ENCODE assay signal across 8 mouse cellular contexts in the genomic region with DNA sequence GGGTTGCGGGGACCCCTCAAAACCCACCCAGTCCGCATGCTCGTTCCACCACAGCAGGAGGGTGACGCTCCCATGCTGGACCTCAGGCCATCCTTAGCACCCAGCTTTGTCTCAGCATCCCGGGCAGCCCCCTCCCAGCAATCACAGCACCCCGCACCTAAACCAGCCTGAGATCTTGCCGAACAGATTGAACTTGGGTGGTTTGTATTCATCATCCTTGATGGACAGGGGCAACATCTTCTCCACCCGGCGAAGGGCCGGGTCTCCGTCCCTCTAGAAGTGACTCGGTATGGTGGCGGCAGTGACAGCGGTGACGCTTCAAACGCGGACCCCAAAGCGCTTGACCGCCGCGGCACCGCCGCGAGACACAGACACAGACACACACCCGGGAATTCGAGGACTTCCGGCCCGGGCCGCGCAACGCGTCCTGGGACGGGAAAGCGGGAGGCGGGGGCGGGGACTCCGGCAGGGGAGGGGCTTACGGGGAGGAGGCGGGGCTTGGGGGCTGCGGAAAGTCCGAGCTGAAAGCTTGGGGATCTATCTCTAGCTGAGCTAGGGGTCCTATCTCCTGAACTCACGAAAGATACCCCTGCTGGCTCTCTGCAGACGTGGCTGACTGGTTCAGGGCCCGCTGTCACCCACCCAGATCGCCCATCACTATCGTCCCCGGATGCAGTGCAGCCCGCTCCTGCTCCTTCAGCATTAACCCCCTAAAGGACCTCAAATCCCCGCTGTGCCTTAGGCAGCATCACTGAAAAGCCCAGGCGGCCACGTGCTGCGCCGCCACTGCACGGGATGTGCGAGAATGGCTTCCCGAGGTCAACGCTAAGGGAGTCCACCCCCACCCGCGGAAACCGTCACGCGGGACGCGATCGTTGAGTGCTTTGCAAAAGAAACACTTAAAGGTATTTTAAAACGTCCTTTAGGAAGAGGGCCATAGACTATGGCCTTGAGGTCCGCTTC. TPM values are rescaled to one million over a fixed set of nuclear protein-coding genes. Genes with fewer than 3 reads are reported as not detected.
A peak's percentile ranks its signal among the peaks of the same experiment; 100 is the strongest.
DNase-seq lines count a peak whose midpoint lies in the region; ATAC-seq and TF ChIP-seq lines count a peak whose summit lies in the region.

TSS of gene Slc30a7 (minus strand) at position 429 of the 963 bp plus-strand sequence.
TSS of gene Extl2 (plus strand) at position 485 of the 963 bp plus-strand sequence.

- peak; percentile 83 for ATAC-seq in heart, embryonic 14.5 days (ENCODE audit: insufficient number of reproducible peaks, insufficient read depth, low FRiP score, low read depth)
- ATAC-seq in liver, embryonic 14.5 days (ENCODE audit: insufficient read depth), result peak; percentile 90
- ATAC-seq in stomach, embryonic 15.5 days (ENCODE audit: insufficient read depth, low FRiP score, low read depth), result peak; percentile 93

- no peak for TF ChIP-seq RAD21 in CH12.LX (IDR thresholded peaks at IDR 0.05; ENCODE audit: low read depth, low read length)

- H3K27ac ChIP-seq in CH12.LX (ENCODE audit: insufficient read depth, low read depth), result peak within 1 kb of the TSS; percentile 78
- peak within 1 kb of the TSS; percentile 81 to 92 for H3K27ac ChIP-seq in heart, embryonic 14.5 days (replicated peaks in 1 of 2; ENCODE audit: control insufficient read depth in 1 of 2, insufficient read depth in 1 of 2, low read depth in 2 of 2, low read length in 2 of 2)
- H3K27ac ChIP-seq in liver, embryonic 14.5 days, result peak within 1 kb of the TSS; percentile 12; the same call in 1 of the 2 replicates
- H3K27ac ChIP-seq in stomach, embryonic 15.5 days, result peak within 1 kb of the TSS; percentile 94

- peak; percentile 74 for DNase-seq in CH12.LX (ENCODE audit: extremely low read depth)
- peak; percentile 55 for DNase-seq in c-Kit-negative CD71-positive TER-119-positive erythroid progenitor cells, embryonic 14.5 days (ENCODE audit: low read depth, low spot score)
- DNase-seq in fibroblast of lung, adult 2 months (ENCODE audit: low read depth), result peak; percentile 39
- peak; percentile 89 for DNase-seq in kidney, postnatal 14 days
- peak; percentile 55 to 70 (median 58) for DNase-seq in liver, embryonic 14.5 days (ENCODE audit: low read depth in 3 of 3, low spot score in 3 of 3)
- peak; percentile 90 for DNase-seq in neural tube, embryonic 10.5 days (ENCODE audit: extremely low spot score, low spot score)

- no peaks in the 10 kb centered on the region for H3K9me3 ChIP-seq in CH12.LX (replicated peaks; ENCODE audit: low read length)
- H3K9me3 ChIP-seq in heart, embryonic 14.5 days (ENCODE audit: control insufficient read depth, low read length), result no peaks in the 10 kb centered on the region
- no peaks in the 10 kb centered on the region for H3K9me3 ChIP-seq in liver, embryonic 14.5 days (ENCODE audit: control insufficient read depth, low read length)
- no peaks in the 10 kb centered on the region for H3K9me3 ChIP-seq in stomach, embryonic 15.5 days

- H3K27me3 ChIP-seq in CH12.LX (replicated peaks), result no peaks in the 10 kb centered on the region
- no peaks in the 10 kb centered on the region for H3K27me3 ChIP-seq in heart, embryonic 14.5 days (ENCODE audit: control insufficient read depth, insufficient read depth, low read length)
- no peaks in the 10 kb centered on the region for H3K27me3 ChIP-seq in liver, embryonic 14.5 days (ENCODE audit: control insufficient read depth, insufficient read depth, low read length)
- H3K27me3 ChIP-seq in stomach, embryonic 15.5 days (replicated peaks), result no peaks in the 10 kb centered on the region

- peak; percentile 81 for TF ChIP-seq POLR2A in CH12.LX (IDR thresholded peaks at IDR 0.05; ENCODE audit: low read depth, low read length)

- under 1% methylated on average over 67 of the region's 67 CpGs for WGBS in heart, embryonic 14.5 days
- WGBS in liver, embryonic 14.5 days (ENCODE audit: insufficient replicate concordance), result under 1% methylated on average over 67 of the region's 67 CpGs
- under 1% methylated on average over 67 of the region's 67 CpGs for WGBS in stomach, embryonic 15.5 days

- H3K4me2 ChIP-seq in CH12.LX (ENCODE audit: insufficient read depth, low read depth, poor library complexity, severe bottlenecking), result peak within 1 kb of the TSS; percentile 91
- peak within 1 kb of the TSS; percentile 96 for H3K4me2 ChIP-seq in heart, embryonic 14.5 days (ENCODE audit: low read length)
- peak within 1 kb of the TSS; percentile 92 for H3K4me2 ChIP-seq in liver, embryonic 14.5 days (ENCODE audit: low read depth)
- H3K4me2 ChIP-seq in stomach, embryonic 15.5 days, result peak within 1 kb of the TSS; percentile 91

- dilution Hi-C loops in CH12.LX (cut with MboI; ENCODE audit: extremely low pct_ligation_motif_present, extremely low pct_unique_long_range_greater_than_20kb, low sequenced_read_pairs), result no loop called here

- no peak for TF ChIP-seq EP300 in CH12.LX (IDR thresholded peaks at IDR 0.05; ENCODE audit: low read length)
- no peak for TF ChIP-seq EP300 in liver, embryonic 14.5 days (IDR thresholded peaks at IDR 0.05; ENCODE audit: low read depth)

- peaks cover 0 to 38% of the 10 kb centered on the region in 2 experiments; a peak in 3 of 4 replicates for H3K4me1 ChIP-seq in CH12.LX (ENCODE audit: control insufficient read depth in 1 of 2, insufficient read depth in 2 of 2)
- peaks cover 2 to 6% of the 10 kb centered on the region in 2 experiments; a peak in 2 of 4 replicates for H3K4me1 ChIP-seq in heart, embryonic 14.5 days (ENCODE audit: control insufficient read depth in 2 of 2, insufficient read depth in 2 of 2, low read length in 2 of 2)
- H3K4me1 ChIP-seq in liver, embryonic 14.5 days (replicated peaks; ENCODE audit: control insufficient read depth in 2 of 2, insufficient read depth in 2 of 2, low read length in 1 of 2), result peaks cover 0 to 8% of the 10 kb centered on the region in 2 experiments; a peak in 2 of 4 replicates
- H3K4me1 ChIP-seq in stomach, embryonic 15.5 days, result peaks cover 7% of the 10 kb centered on the region; the same call in 1 of the 2 replicates

- in situ Hi-C loops in CH12.LX (cut with MboI; ENCODE audit: low pct_ligation_motif_present, low pct_unique_long_range_greater_than_20kb, low sequenced_read_pairs), result no loop called here

- peak within 1 kb of the TSS; percentile 71 for H3K9ac ChIP-seq in CH12.LX (ENCODE audit: insufficient read depth, low read depth)
- peak within 1 kb of the TSS; percentile 97 for H3K9ac ChIP-seq in heart, embryonic 14.5 days (ENCODE audit: low read length)
- H3K9ac ChIP-seq in liver, embryonic 14.5 days (replicated peaks), result peak within 1 kb of the TSS; percentile 82
- peak within 1 kb of the TSS; percentile 83 for H3K9ac ChIP-seq in stomach, embryonic 15.5 days

- TF ChIP-seq CTCF in CH12.LX (conservative IDR thresholded peaks at IDR 0.05 in 1 of 2, IDR thresholded peaks at IDR 0.05 in 1 of 2; ENCODE audit: low read depth in 2 of 2, low read length in 2 of 2), result no peak
- no peak for TF ChIP-seq CTCF in liver, embryonic 14.5 days (IDR thresholded peaks at IDR 0.05; ENCODE audit: low read depth)

- H3K36me3 ChIP-seq in CH12.LX (replicated peaks in 1 of 2; ENCODE audit: control insufficient read depth in 1 of 2, insufficient read depth in 1 of 2, low read length in 1 of 2), result peaks cover 8 to 34% of the 10 kb centered on the region in 2 experiments
- H3K36me3 ChIP-seq in heart, embryonic 14.5 days (ENCODE audit: control insufficient read depth, insufficient read depth, low read length), result peaks cover 28% of the 10 kb centered on the region
- 0 out of 2 replicates have a peak, but pooled peaks cover 2% of the 10 kb centered on the region for H3K36me3 ChIP-seq in liver, embryonic 14.5 days (replicated peaks; ENCODE audit: control insufficient read depth, insufficient read depth, low read depth)
- no peaks in the 10 kb centered on the region for H3K36me3 ChIP-seq in stomach, embryonic 15.5 days

- peaks cover 31% of the 10 kb centered on the region for H3K79me2 ChIP-seq in CH12.LX (replicated peaks; ENCODE audit: control insufficient read depth, extremely low read depth, insufficient read depth, poor library complexity, severe bottlenecking)

- H3K4me3 ChIP-seq in CH12.LX (replicated peaks in 1 of 3; ENCODE audit: low read depth in 2 of 3, low read length in 2 of 3, poor library complexity in 1 of 3), result peak within 1 kb of the TSS; percentile 82 to 100 (median 93)
- peak within 1 kb of the TSS; percentile 91 to 95 for H3K4me3 ChIP-seq in heart, embryonic 14.5 days (ENCODE audit: control insufficient read depth in 1 of 2, insufficient read depth in 1 of 2, low read depth in 1 of 2, low read length in 2 of 2)
- H3K4me3 ChIP-seq in liver, embryonic 14.5 days (ENCODE audit: insufficient read depth in 1 of 2, low read depth in 2 of 2, low read length in 2 of 2), result peak within 1 kb of the TSS; percentile 88 to 96
- peak within 1 kb of the TSS; percentile 95 for H3K4me3 ChIP-seq in stomach, embryonic 15.5 days (replicated peaks)

TF ChIP-seq in CH12.LX, 34 proteins besides CTCF, POLR2A, EP300 and RAD21 (continues in another document):
- TF ChIP-seq PAX5 (IDR thresholded peaks at IDR 0.05; ENCODE audit: low read length) (no peak), ZNF384 (IDR thresholded peaks at IDR 0.05; ENCODE audit: low read depth, low read length) (0 out of 2 replicates have a peak, but pooled peaks have one; percentile 6), NRF1 (IDR thresholded peaks at IDR 0.05; ENCODE audit: low read depth, low read length) (peak; percentile 17; the same call in 1 of the 2 replicates), RCOR1 (conservative IDR thresholded peaks at IDR 0.05; ENCODE audit: low read depth, low read length) (peak; percentile 60; the same call in 1 of the 2 replicates), GABPA (IDR thresholded peaks at IDR 0.05; ENCODE audit: insufficient replicate concordance, low read depth, low read length) (no peak; the same call in 1 of the 2 replicates), MAZ (IDR thresholded peaks at IDR 0.05; ENCODE audit: low read depth, low read length) (peak; percentile 40; the same call in 1 of the 2 replicates)

RNA-seq across cellular contexts. Expression of gene Slc30a7, which starts in this region (rescaled TPM):
- total RNA-seq in CH12.LX (2012; rRNA removed), result 15.0 and 18.8 TPM in 2 replicates
- 20.8 and 25.3 TPM in 2 replicates for total RNA-seq in CH12.LX (2014; rRNA removed)
- polyA plus RNA-seq in CH12.LX (2012; ENCODE audit: insufficient read length, low read depth), result 32.8 and 38.9 TPM in 2 replicates
- 19.9 and 25.6 TPM in 2 replicates for polyA plus RNA-seq in heart, embryonic 14.5 days (2014; fragmentation: Nextera tagmentation; extraction: Ambion mirVana)
- polyA plus RNA-seq in liver, embryonic 14.5 days (2012; rRNA removed), result 3.8 and 5.4 TPM in 2 replicates
- 11.3 and 12.3 TPM in 2 replicates for polyA plus RNA-seq in liver, embryonic 14.5 days (2014; fragmentation: Nextera tagmentation; extraction: Ambion mirVana)
- polyA plus RNA-seq in stomach, embryonic 15.5 days (2015; fragmentation: Nextera tagmentation; extraction: Ambion mirVana), result 38.1 and 42.5 TPM in 2 replicates

RNA-seq across cellular contexts. Expression of gene Extl2, which starts in this region (rescaled TPM):
- 7.2 and 8.1 TPM in 2 replicates for total RNA-seq in CH12.LX (2012; rRNA removed)
- 11.2 and 11.9 TPM in 2 replicates for total RNA-seq in CH12.LX (2014; rRNA removed)
- polyA plus RNA-seq in CH12.LX (2012; ENCODE audit: insufficient read length, low read depth), result 7.8 and 12.0 TPM in 2 replicates
- polyA plus RNA-seq in heart, embryonic 14.5 days (2014; fragmentation: Nextera tagmentation; extraction: Ambion mirVana), result 22.0 TPM in 2 replicates
- polyA plus RNA-seq in liver, embryonic 14.5 days (2012; rRNA removed), result 1.1 and 1.3 TPM in 2 replicates
- polyA plus RNA-seq in liver, embryonic 14.5 days (2014; fragmentation: Nextera tagmentation; extraction: Ambion mirVana), result 4.2 and 4.3 TPM in 2 replicates
- 20.1 and 20.7 TPM in 2 replicates for polyA plus RNA-seq in stomach, embryonic 15.5 days (2015; fragmentation: Nextera tagmentation; extraction: Ambion mirVana)

Comparison
In these comparisons a context has a peak if more than half of its experiments do, and no peak if none do; other contexts are left out.
1. Peak in every context shown above with its lines: DNase-seq, ATAC-seq, H3K4me3 ChIP-seq and H3K27ac ChIP-seq.
2. DNase-seq: peak in every context shown above with its lines; median percentile 90 in neural tube, embryonic 10.5 days; 89 in kidney, postnatal 14 days; 74 in CH12.LX; 58 in liver, embryonic 14.5 days; 55 in c-Kit-negative CD71-positive TER-119-positive erythroid progenitor cells, embryonic 14.5 days; 39 in fibroblast of lung, adult 2 months.
3. H3K27ac ChIP-seq: peak in every context shown above with its lines; median percentile 94 in stomach, embryonic 15.5 days; 86 in heart, embryonic 14.5 days; 78 in CH12.LX; 12 in liver, embryonic 14.5 days.